Mouse (Mus musculus) heart, adult 2 months (tissue): ENCODE measurements around the gene Sorcs2.

Experiments
- CTCF ChIP-seq: fragments of 200-600 bp; IDR thresholded peaks from 2 replicates; pipeline ENCODE4 v1.8.1; 2022; ENCODE audit warnings: antibody characterized with exemption, mild to moderate bottlenecking, moderate library complexity
- POLR2A ChIP-seq: fragments of 200-500 bp; IDR thresholded peaks from 2 replicates; pipeline ENCODE4 v1.6.1; 2011; ENCODE audit warnings: mild to moderate bottlenecking, low read depth, low read length, control low read depth; ENCODE audit not compliant: insufficient read depth

GRCm38 (mm10) chr5:36086931-36087330 is 311.0 kb downstream of the Sorcs2 start:
- TF ChIP-seq CTCF (no peak), POLR2A (no peak)
